Mouse (Mus musculus) subcutaneous adipose tissue, adult 2 months (tissue): ENCODE measurements around the gene Vmn2r27. TPM values are rescaled to one million over a fixed set of nuclear protein-coding genes. Genes with fewer than 3 reads are reported as not detected.

Experiments
- polyA plus RNA-seq: library from polyadenylated mRNA; depleted of rRNA; stranded (reverse); fragments of >200 nt; gene quantifications from 2 replicates; pipeline ENCODE4 v1.2.3, GENCODE M21; 2012; ENCODE audit warnings: low replicate concordance; rRNA removed

The Vmn2r27 gene
- not detected in 2 replicates for polyA plus RNA-seq

GRCm38 (mm10) chr6:124231756-124232155 is at the start of gene Vmn2r27:
Gene Vmn2r27, minus strand, starts transcription at chr6:124231856.

Other genes with a start within 250 kb of the Vmn2r27 start
- 0.03 TPM in 1 of 2 replicates, not detected in the other for gene Vmn2r26, start 207.3 kb downstream of the Vmn2r27 start, polyA plus RNA-seq
- 5.1 and 7.0 TPM in 2 replicates for gene Cd163, start 72.8 kb upstream of the Vmn2r27 start, polyA plus RNA-seq
- gene Pex5, start 183.2 kb upstream of the Vmn2r27 start, polyA plus RNA-seq: 76.8 and 84.5 TPM in 2 replicates
- 32.5 and 77.8 TPM in 2 replicates for gene Clstn3, start 232.9 kb upstream of the Vmn2r27 start, polyA plus RNA-seq